Mouse (Mus musculus): Measurements from ENCODE around the gene Ephb2.

- TF ChIP-seq GATA1 (IDR thresholded peaks at IDR 0.05; ENCODE audit: borderline replicate concordance, low read length) (no peak), FLI1 (IDR thresholded peaks at IDR 0.05; ENCODE audit: low read length) (no peak)
Observed at GRCm38 (mm10) chr4:136711985-136712768, 123.6 kb downstream of the Ephb2 start.
